Mouse (Mus musculus): Measurements from ENCODE around the gene Pip4p1.
A peak's percentile ranks its signal among the peaks of the same experiment; 100 is the strongest.
"Not testable (repeated sequence)": the region's sequence is repeated elsewhere in the genome, so short reads cannot be mapped to it uniquely, and the experiment has no call there.

The Pip4p1 gene

DNA sequence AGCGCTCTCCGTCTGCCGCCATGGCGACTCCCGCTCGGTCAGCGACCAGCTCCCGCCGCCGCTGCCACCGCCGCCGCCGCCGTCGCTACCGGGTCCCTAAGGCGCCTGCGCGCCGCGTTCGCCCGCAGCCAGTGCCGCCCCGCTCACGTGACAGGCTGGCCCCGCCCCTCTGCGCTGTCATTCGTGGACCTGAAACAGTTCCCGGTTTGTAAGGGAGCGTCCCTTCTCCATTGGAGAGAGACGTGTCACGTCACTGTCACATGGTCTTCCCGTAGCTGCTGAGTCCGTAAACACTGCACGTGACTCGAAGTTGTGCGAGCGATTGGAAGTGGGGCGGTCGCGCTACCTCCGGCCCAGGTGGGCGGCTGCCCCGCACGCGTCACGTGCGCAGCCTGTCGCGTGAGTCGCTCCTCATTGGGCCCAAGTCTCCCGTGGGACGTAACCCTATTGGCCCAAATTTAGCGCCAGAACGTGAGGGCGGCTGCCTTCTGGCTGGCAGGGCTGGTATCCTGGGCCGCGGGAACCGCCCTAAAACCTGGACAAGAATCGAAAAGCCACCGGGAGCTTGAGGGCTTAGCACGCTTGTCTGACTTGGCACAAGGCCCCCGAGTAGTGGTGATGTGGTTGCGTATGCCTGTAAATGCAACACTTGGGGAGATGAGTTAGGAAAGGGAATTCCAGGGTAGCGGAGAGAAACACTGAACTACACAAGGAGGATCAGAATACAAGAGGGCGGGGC is at the start of gene Pip4p1, which contains the start of gene Pnp:
Gene Pip4p1 (minus strand): TSS at position 103 of the 739 bp plus-strand sequence.
Gene Pnp (plus strand): TSS at position 329 of the 739 bp plus-strand sequence.
- DNase-seq (ENCODE audit: low read depth): peak; percentile 97

GRCm38 (mm10) chr14:50979631-50980030 is 49.0 kb upstream of the Pip4p1 start:
- no peak for DNase-seq (ENCODE audit: low read depth)

- DNase-seq (ENCODE audit: low read depth): not testable (repeated sequence)
Measured at GRCm38 (mm10) chr14:50978451-50978850, 47.8 kb upstream of the Pip4p1 start.

DNA sequence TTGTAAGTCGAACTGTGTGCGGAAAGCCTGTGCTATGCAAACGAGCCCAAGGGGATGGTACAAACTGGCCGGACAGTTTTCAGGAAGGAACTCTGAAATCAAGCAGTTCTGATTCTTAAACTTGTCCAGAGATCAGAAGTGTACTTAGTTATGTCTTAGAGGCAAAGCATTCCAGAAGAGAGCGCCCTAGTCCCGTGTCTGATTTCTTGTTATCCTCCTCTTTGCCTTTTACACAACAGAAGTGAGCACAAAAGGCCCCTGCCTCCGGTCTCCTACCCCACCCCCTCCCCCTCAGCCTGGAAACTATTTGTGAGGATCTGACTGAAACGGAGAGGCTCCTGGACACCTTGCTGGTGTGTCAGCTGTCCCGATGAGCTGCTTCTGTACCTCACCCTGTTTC is 46.0 kb upstream of the Pip4p1 start:
- no peak for DNase-seq (ENCODE audit: low read depth)

- DNase-seq (ENCODE audit: low read depth): no peak
Measured at GRCm38 (mm10) chr14:50975001-50975400, 44.3 kb upstream of the Pip4p1 start.

DNA sequence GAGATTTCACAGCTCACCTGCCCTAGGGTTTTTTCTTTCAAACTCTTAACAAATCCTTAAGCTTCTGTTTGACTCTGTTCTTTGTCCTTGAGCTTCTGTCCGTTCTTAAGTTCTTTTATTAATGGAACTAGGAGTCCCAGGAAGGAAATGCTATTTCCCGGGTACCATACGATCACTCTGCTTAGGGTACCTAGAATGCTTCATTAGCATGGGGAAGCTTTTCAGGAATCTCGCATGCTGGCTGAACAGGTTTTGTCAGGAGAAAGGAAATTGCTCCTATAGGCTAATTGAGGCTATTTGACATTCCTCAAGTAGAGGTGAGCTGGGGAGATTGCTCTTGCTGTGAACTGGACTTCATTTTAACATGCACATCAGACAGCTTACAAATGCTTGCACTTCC is 43.0 kb upstream of the Pip4p1 start:
- DNase-seq (ENCODE audit: low read depth): no peak

DNA sequence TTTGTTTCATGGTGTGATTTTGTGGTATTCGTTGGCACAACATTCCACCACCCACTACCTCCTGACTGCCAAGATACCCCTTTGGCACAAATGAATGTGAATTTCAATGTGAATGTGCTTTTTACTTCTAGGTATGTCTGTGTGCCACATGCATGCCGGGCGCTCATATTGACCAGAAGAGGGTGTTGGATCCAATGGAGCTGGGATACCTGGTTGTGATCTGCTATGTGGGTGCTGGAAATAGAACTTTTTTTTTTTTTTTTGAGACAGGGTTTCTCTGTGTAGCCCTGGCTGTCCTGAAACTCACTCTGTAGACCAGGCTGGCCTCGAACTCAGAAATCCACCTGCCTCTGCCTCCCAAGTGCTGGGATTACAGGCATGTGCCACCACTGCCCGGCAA is 42.4 kb upstream of the Pip4p1 start:
- not testable (repeated sequence) for DNase-seq (ENCODE audit: low read depth)

- DNase-seq (ENCODE audit: low read depth): no peak
Measured at GRCm38 (mm10) chr14:50970822-50971221, 40.2 kb upstream of the Pip4p1 start.

DNA sequence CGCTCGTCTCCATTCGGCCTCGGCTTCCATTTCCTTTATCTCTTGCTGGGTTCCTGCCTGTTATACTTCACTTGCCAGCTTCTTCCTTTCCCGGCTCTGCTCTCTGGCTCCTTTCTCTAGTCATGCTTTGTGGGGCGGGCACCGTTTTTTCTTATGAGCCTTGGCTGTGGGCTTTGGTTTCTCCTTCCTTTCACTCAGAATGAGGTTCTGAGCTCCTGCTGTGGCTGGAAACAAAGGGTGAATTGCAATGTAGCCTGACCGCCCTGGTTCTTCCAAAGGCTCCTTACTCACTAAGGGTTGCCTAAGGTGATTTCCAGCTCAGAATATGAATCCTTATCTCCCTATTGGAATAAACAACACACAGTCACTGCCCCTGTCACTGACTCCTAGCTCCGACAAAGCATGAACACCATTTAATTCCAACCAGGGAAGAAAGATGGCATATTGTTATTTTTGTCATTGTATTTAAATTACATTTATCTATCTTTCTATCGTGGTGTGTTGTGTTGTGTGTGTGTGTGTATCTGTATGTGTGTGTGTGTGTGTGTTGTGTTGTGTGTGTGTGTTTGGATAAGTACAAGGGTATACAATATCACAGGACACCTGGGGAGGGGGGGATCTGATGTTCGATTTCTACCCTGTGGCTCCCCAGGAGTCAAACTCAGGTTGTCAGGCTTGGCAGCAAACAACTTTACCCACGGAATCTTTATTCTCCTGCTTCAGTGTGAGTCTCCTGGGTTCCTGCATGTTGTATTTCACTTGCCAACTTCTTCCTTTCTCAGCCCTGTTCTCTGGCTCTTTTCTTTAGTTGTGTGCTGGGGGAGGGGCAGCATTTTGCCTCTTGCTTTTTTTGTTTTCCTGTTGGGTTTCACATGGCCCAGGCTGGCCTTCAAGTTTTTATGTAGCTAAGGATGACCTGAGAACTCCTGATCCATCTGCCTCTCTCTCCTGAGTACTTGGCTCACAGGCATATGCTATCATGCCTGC is 39.2 kb upstream of the Pip4p1 start:
- no peak for DNase-seq (ENCODE audit: low read depth)

DNA sequence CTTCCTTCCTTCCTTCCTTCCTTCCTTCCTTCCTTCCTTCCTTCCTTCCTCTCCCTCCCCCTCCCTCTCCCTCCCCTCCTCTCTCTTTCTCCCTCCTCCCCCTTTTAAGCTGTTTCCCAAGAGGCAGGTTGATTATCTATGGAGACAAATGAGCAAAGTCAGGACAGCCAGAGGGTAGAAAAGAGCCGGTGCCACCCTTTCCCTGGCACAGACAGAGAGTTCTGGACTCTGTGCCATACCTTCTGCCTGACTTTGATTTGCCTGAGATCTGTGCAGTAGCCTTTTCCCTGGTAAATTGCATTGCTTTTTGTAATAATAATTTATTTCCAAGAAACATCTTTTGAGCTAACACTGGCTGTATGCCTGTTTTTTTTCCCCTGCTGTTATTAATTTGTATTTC is 38.4 kb upstream of the Pip4p1 start:
- DNase-seq (ENCODE audit: low read depth): no peak

DNA sequence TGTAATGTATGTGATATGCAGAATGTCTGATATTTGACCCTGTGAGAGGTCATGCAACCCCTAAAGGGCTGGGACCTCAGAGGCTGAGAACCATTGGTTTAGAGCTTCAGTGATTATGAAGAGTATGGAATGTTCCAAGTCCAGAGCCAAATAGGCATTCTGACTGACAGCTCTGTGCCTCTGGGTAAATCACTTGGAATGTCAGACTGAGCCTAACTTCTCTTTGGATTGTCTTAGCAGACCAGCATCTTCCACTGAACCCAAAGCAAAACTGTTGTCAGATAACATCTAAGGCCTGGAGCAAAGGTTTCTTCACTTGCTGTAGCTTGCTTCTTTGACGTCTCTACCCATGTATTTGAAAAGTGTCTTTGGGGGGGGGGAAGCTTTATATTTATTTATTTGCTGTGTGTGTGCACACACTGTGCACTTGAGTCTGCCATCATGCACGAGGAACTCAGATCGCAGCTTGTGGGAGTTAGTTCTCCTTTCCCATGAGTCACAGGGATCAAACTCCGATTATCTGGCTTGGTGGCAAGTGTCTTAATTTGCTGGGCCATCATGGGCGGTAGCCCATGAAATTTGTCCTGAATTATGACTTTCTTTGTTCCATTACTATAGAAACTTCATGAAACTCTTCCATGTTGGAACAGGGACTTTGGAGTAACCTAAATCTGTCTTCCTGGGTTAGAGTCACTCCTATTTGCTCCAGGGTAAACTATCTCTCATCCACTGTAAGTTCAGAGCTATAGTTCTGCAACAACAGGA is 37.7 kb upstream of the Pip4p1 start:
- peak; percentile 21 for DNase-seq (ENCODE audit: low read depth)

- not testable (repeated sequence) for DNase-seq (ENCODE audit: low read depth)
Measured at GRCm38 (mm10) chr14:50958289-50958995, 27.8 kb upstream of the Pip4p1 start.

GRCm38 (mm10) chr14:50957146-50957545 is 26.5 kb upstream of the Pip4p1 start:
- not testable (repeated sequence) for DNase-seq (ENCODE audit: low read depth)

GRCm38 (mm10) chr14:50956724-50957123 is 26.1 kb upstream of the Pip4p1 start:
- not testable (repeated sequence) for DNase-seq (ENCODE audit: low read depth)

- DNase-seq (ENCODE audit: low read depth): not testable (repeated sequence)
Measured at GRCm38 (mm10) chr14:50955942-50956508, 25.4 kb upstream of the Pip4p1 start, which contains the start of gene Pnp2. Gene Pnp2 (plus strand): TSS chr14:50955992.

- DNase-seq (ENCODE audit: low read depth): no peak
Measured at GRCm38 (mm10) chr14:50955487-50955886, 24.8 kb upstream of the Pip4p1 start.

- DNase-seq (ENCODE audit: low read depth): not testable (repeated sequence)
Measured at GRCm38 (mm10) chr14:50945526-50945925, 14.9 kb upstream of the Pip4p1 start.

DNA sequence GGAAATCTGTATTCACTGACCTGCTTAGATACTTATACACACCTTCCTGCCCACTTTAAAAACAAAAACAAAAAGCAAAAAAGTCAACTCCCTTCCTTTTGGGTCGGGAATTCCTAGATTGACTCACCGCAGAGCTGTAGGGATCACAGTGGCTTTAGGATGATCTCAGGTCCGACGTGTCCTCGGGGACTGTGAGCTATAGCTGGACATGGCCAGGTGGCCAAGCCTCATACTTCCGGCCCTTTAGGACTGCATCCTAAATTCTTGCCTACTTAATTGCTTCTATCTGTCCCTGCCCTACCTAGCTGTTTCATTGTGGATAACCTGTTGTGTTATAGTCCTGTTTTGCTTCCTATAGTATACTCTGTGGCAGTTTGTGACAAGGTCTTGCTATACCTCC is 14.4 kb upstream of the Pip4p1 start:
- DNase-seq (ENCODE audit: low read depth): not testable (repeated sequence)

GRCm38 (mm10) chr14:50944668-50945033 is 14.0 kb upstream of the Pip4p1 start:
- DNase-seq (ENCODE audit: low read depth): peak; percentile 76

- peak; percentile 93 for DNase-seq (ENCODE audit: low read depth)
Measured at GRCm38 (mm10) chr14:50943932-50944667, 13.4 kb upstream of the Pip4p1 start, which contains the start of gene Gm49342. Gene Gm49342 (plus strand): TSS chr14:50944517.

Data from NIH3T3 (cell line).